Mouse (Mus musculus) bone marrow, adult 2 months (tissue): ENCODE data around the gene Map1a.

ENCODE experiments used
- CTCF ChIP-seq: fragments of 200-500 bp; IDR thresholded peaks from 2 replicates; pipeline ENCODE4 v1.5.1; 2011; ENCODE audit warnings: low read length, control low read depth; ENCODE audit not compliant: control insufficient read depth, insufficient read depth
- POLR2A ChIP-seq: fragments of 200-500 bp; IDR thresholded peaks from 2 replicates; pipeline ENCODE4 v1.6.1; 2011; ENCODE audit warnings: low read depth, mild to moderate bottlenecking, control low read depth, low read length, borderline replicate concordance; ENCODE audit not compliant: control insufficient read depth

DNA sequence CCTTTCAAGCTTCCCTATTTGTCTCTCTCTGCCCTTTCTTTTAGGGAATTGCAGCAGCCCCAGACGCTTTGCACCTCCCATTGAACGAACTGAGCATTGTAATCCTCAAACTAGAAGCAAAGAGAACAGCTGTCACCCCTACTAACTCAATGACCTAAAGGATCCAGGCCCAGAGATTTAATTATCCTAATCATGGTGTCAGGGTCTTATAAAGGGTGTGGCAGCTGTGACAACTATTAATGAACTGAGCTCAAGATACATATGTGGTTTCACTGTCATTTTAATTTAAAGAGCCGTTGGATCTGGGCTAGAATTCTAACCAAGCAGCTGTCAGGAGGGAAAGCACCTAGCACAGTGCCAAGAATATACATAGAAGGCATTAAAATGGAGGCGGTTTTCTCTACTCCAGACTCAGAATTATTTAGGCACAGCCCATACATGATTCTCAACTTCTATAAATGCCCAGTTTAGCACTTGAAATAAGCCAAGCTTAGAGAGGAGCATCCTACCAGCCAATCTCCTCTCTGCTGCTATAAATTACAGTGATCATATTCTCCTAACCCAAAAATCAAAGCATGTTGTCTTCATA, 17.4 kb upstream of the Map1a start:
- TF ChIP-seq CTCF, result no peak
- no peak for TF ChIP-seq POLR2A
